Mouse (Mus musculus) erythroblast, embryonic 14.5 days (primary cell): ENCODE results near the gene Slc25a21.

Experiments
- GATA1 ChIP-seq: IDR thresholded peaks from 2 replicates; pipeline ENCODE4 v1.6.1; 2012; ENCODE audit warnings: low read length, inconsistent platforms, mixed read lengths
- TAL1 ChIP-seq: IDR thresholded peaks from 3 replicates; pipeline ENCODE4 v1.6.1; 2012; ENCODE audit warnings: low read length, inconsistent platforms, mixed read lengths

- TF ChIP-seq GATA1, result no peak
- TF ChIP-seq TAL1, result no peak
These were observed 294.4 kb downstream of the Slc25a21 start for GRCm38 (mm10) chr12:56902774-56903456.
